ENCODE assay signal across 8 mouse cellular contexts in genomic region chr1:136134547-136134946, GRCm38 (mm10). TPM values are rescaled to one million over a fixed set of nuclear protein-coding genes. Genes with fewer than 3 reads are reported as not detected.
DNase-seq lines count a peak whose midpoint lies in the region; ATAC-seq and TF ChIP-seq lines count a peak whose summit lies in the region.

No protein-coding gene starts in this region.

- H3K4me1 ChIP-seq in forebrain, embryonic 13.5 days, result peaks cover 86% of the 10 kb centered on the region
- H3K4me1 ChIP-seq in liver, embryonic 13.5 days (replicated peaks), result peaks cover 97% of the 10 kb centered on the region
- H3K4me1 ChIP-seq in stomach, embryonic 16.5 days (ENCODE audit: control insufficient read depth, insufficient read depth, low read length), result peaks cover 86% of the 10 kb centered on the region
- H3K4me1 ChIP-seq in cerebellum, adult 2 months (ENCODE audit: control insufficient read depth, insufficient read depth, low read length), result peaks cover 29% of the 10 kb centered on the region

- WGBS in forebrain, embryonic 13.5 days, result 71% methylated on average over 2 of the region's 2 CpGs
- 16% methylated on average over 2 of the region's 2 CpGs for WGBS in liver, embryonic 13.5 days (ENCODE audit: insufficient replicate concordance)
- WGBS in stomach, embryonic 16.5 days, result 71% methylated on average over 2 of the region's 2 CpGs
- WGBS in cerebellum, adult 2 months, result 68% methylated on average over 2 of the region's 2 CpGs

- no peaks in the 10 kb centered on the region for H3K27me3 ChIP-seq in forebrain, embryonic 13.5 days
- H3K27me3 ChIP-seq in liver, embryonic 13.5 days, result no peaks in the 10 kb centered on the region
- H3K27me3 ChIP-seq in stomach, embryonic 16.5 days (ENCODE audit: control insufficient read depth, insufficient read depth, low read length), result no peaks in the 10 kb centered on the region
- no peaks in the 10 kb centered on the region for H3K27me3 ChIP-seq in cerebellum, adult 2 months (ENCODE audit: control insufficient read depth, insufficient read depth, low read length)

- peak overlapping the region; percentile 96; the same call in 1 of the 2 replicates for H3K27ac ChIP-seq in layer of hippocampus, adult 2 months
- peak overlapping the region; percentile 95; the same call in 1 of the 2 replicates for H3K27ac ChIP-seq in forebrain, embryonic 13.5 days
- H3K27ac ChIP-seq in liver, embryonic 13.5 days, result peak overlapping the region; percentile 84
- peak overlapping the region; percentile 73 for H3K27ac ChIP-seq in stomach, embryonic 16.5 days (ENCODE audit: low read length)
- no peak overlapping the region for H3K27ac ChIP-seq in cerebellum, adult 2 months (ENCODE audit: insufficient read depth, low read length)

- no peaks in the 10 kb centered on the region for H3K9me3 ChIP-seq in forebrain, embryonic 13.5 days (replicated peaks)
- no peaks in the 10 kb centered on the region for H3K9me3 ChIP-seq in liver, embryonic 13.5 days (replicated peaks)
- H3K9me3 ChIP-seq in stomach, embryonic 16.5 days (replicated peaks; ENCODE audit: control insufficient read depth, low read length), result no peaks in the 10 kb centered on the region

- peak overlapping the region; percentile 97 for H3K9ac ChIP-seq in forebrain, embryonic 13.5 days
- peak overlapping the region; percentile 58 for H3K9ac ChIP-seq in liver, embryonic 13.5 days
- H3K9ac ChIP-seq in stomach, embryonic 16.5 days (ENCODE audit: low read length), result peak overlapping the region; percentile 44; the same call in 1 of the 2 replicates

- DNase-seq in layer of hippocampus, adult 2 months (ENCODE audit: low spot score in 2 of 2), result no peak
- DNase-seq in layer of hippocampus, postnatal 36 days, result no peak
- no peak for DNase-seq in liver, embryonic 13.5 days
- DNase-seq in gastrocnemius, postnatal 4 days (ENCODE audit: low spot score in 2 of 2), result no peak
- no peak for DNase-seq in frontal cortex, postnatal 25 days (ENCODE audit: low spot score in 2 of 2)
- no peak for DNase-seq in cerebellum, adult 2 months

- no peak for TF ChIP-seq POLR2A in cerebellum, adult 2 months (IDR thresholded peaks at IDR 0.05; ENCODE audit: borderline replicate concordance, insufficient read depth, low read length)

- ATAC-seq in forebrain, embryonic 13.5 days, result no peak
- no peak for ATAC-seq in liver, embryonic 13.5 days (ENCODE audit: low read depth)
- ATAC-seq in stomach, embryonic 16.5 days (ENCODE audit: insufficient read depth, low FRiP score), result no peak

- H3K36me3 ChIP-seq in forebrain, embryonic 13.5 days (ENCODE audit: poor library complexity, severe bottlenecking), result no peaks in the 10 kb centered on the region
- H3K36me3 ChIP-seq in liver, embryonic 13.5 days, result no peaks in the 10 kb centered on the region
- no peaks in the 10 kb centered on the region for H3K36me3 ChIP-seq in stomach, embryonic 16.5 days (ENCODE audit: control insufficient read depth, insufficient read depth, low read length)

- TF ChIP-seq CTCF in layer of hippocampus, adult 2 months (conservative IDR thresholded peaks at IDR 0.05), result no peak
- no peak for TF ChIP-seq CTCF in cerebellum, adult 2 months (IDR thresholded peaks at IDR 0.05; ENCODE audit: borderline replicate concordance, insufficient read depth, low read depth, low read length)

- H3K4me2 ChIP-seq in forebrain, embryonic 13.5 days, result peak overlapping the region; percentile 75
- peak overlapping the region; percentile 99 for H3K4me2 ChIP-seq in liver, embryonic 13.5 days
- H3K4me2 ChIP-seq in stomach, embryonic 16.5 days (ENCODE audit: low read depth, low read length), result 0 out of 2 replicates have a peak overlapping the region, but pooled peaks have one; percentile 14

- no peak overlapping the region for H3K4me3 ChIP-seq in layer of hippocampus, adult 2 months
- peak overlapping the region; percentile 89 for H3K4me3 ChIP-seq in forebrain, embryonic 13.5 days
- no peak overlapping the region for H3K4me3 ChIP-seq in liver, embryonic 13.5 days (replicated peaks)
- no peak overlapping the region for H3K4me3 ChIP-seq in stomach, embryonic 16.5 days (replicated peaks; ENCODE audit: low read length)
- no peak overlapping the region for H3K4me3 ChIP-seq in cerebellum, adult 2 months (replicated peaks; ENCODE audit: insufficient read depth, low read depth, low read length)

RNA-seq across cellular contexts. Expression of gene Kif21b, which starts 3.4 kb away (rescaled TPM):
- total RNA-seq in layer of hippocampus, adult 2 months (2021), result 10 to 100 TPM; 33.9 to 36.5 TPM
- total RNA-seq in layer of hippocampus, postnatal 36 days (2021), result 10 to 100 TPM; 34.5 to 36.2 TPM
- polyA plus RNA-seq in forebrain, embryonic 13.5 days (2015; fragmentation: Nextera tagmentation; extraction: Ambion mirVana), result 43.4 and 45.5 TPM in 2 replicates
- 1.1 and 1.2 TPM in 2 replicates for polyA plus RNA-seq in liver, embryonic 13.5 days (2015; fragmentation: Nextera tagmentation; extraction: Ambion mirVana)
- polyA plus RNA-seq in stomach, embryonic 16.5 days (2015; fragmentation: Nextera tagmentation; extraction: Ambion mirVana), result 2.2 and 2.3 TPM in 2 replicates
- 1 to 10 TPM; 1.9 TPM for total RNA-seq in gastrocnemius, postnatal 4 days (2021)
- polyA plus RNA-seq in cerebellum, adult 2 months (2012; rRNA removed), result 19.1 and 21.0 TPM in 2 replicates

Comparison
In these comparisons a context has a peak if more than half of its experiments do, and no peak if none do; other contexts are left out.
1. H3K4me2 ChIP-seq: peak in every context shown above with its lines; median percentile 99 in liver, embryonic 13.5 days; 75 in forebrain, embryonic 13.5 days; 14 in stomach, embryonic 16.5 days.
2. H3K9ac ChIP-seq: peak in every context shown above with its lines; median percentile 97 in forebrain, embryonic 13.5 days; 58 in liver, embryonic 13.5 days; 44 in stomach, embryonic 16.5 days.